Mouse (Mus musculus) E14TG2a.4 (cell line): ENCODE measurements at regions not wholly inside any gene's neighbourhood (a gene's known extent, or its start where the extent isn't known, plus 50 kb on each side); places are given as distances from the start of the nearest gene placed in this dataset.

Experiments
- H3K27me3 ChIP-seq: 2 replicates; pipeline ENCODE4 v1.6.1; 2014; ENCODE audit warnings: low read length, control low read depth; ENCODE audit not compliant: insufficient read depth
- H3K36me3 ChIP-seq: 2 replicates; pipeline ENCODE4 v1.6.1; 2014; ENCODE audit warnings: low read length, control low read depth; ENCODE audit not compliant: insufficient read depth
- H3K4me1 ChIP-seq: replicated peaks from 2 replicates; pipeline ENCODE4 v1.6.1; 2014; ENCODE audit warnings: low read depth, low read length, control low read depth
- H3K4me3 ChIP-seq: replicated peaks from 2 replicates; pipeline ENCODE4 v1.5.1; 2014; ENCODE audit warnings: mild to moderate bottlenecking, low read length
- H3K9me3 ChIP-seq: 2 replicates; pipeline ENCODE4 v1.6.1; 2014; ENCODE audit warnings: low read length, control low read depth
- CTCF ChIP-seq: conservative IDR thresholded peaks from 2 replicates; pipeline ENCODE4 v1.5.1; 2014; ENCODE audit warnings: low read length
- NANOG ChIP-seq: IDR thresholded peaks from 2 replicates; pipeline ENCODE4 v1.6.1; 2014; ENCODE audit warnings: borderline replicate concordance, low read length, mixed read lengths
- POU5F1 ChIP-seq: IDR thresholded peaks from 2 replicates; pipeline ENCODE4 v1.6.1; 2014; ENCODE audit warnings: low read length, borderline replicate concordance

- Histone ChIP-seq H3K4me3 (no peak overlapping the region), H3K27me3 (peaks cover 6% of the 10 kb centered on the region; the same call in 1 of the 2 replicates), H3K36me3 (no peaks in the 10 kb centered on the region), H3K4me1 (peaks cover 25% of the 10 kb centered on the region), H3K9me3 (peaks cover 21% of the 10 kb centered on the region)
- TF ChIP-seq NANOG (peak; percentile 48; the same call in 1 of the 2 replicates), CTCF (no peak), POU5F1 (no peak)
Observed at GRCm38 (mm10) chr2:169272622-169273021, 314.9 kb downstream of the Gm11011 start.

- Histone ChIP-seq H3K4me1 (peaks cover 25% of the 10 kb centered on the region), H3K4me3 (no peak overlapping the region), H3K27me3 (peaks cover 6% of the 10 kb centered on the region; the same call in 1 of the 2 replicates), H3K9me3 (peaks cover 21% of the 10 kb centered on the region), H3K36me3 (no peaks in the 10 kb centered on the region)
- TF ChIP-seq CTCF (0 out of 2 replicates have a peak, but pooled peaks have one; percentile 8), POU5F1 (no peak)
Observed at GRCm38 (mm10) chr2:169272018-169272417, 315.5 kb downstream of the Gm11011 start.

GRCm38 (mm10) chr2:169260636-169261035 is 305.2 kb upstream of the Zfp64 start:
- H3K27me3 ChIP-seq = peaks cover 6% of the 10 kb centered on the region; the same call in 1 of the 2 replicates
- H3K36me3 ChIP-seq = no peaks in the 10 kb centered on the region
- H3K4me3 ChIP-seq = no peak overlapping the region
- H3K9me3 ChIP-seq = no peaks in the 10 kb centered on the region
- no peak for TF ChIP-seq NANOG
- no peak for TF ChIP-seq POU5F1
- TF ChIP-seq CTCF = no peak
- peaks cover 6% of the 10 kb centered on the region; the same call in 1 of the 2 replicates for H3K4me1 ChIP-seq

- H3K4me1 ChIP-seq = no peaks in the 10 kb centered on the region
- H3K4me3 ChIP-seq = no peak overlapping the region
- H3K9me3 ChIP-seq = peaks cover 7% of the 10 kb centered on the region
- H3K36me3 ChIP-seq = no peaks in the 10 kb centered on the region
- no peaks in the 10 kb centered on the region for H3K27me3 ChIP-seq
- TF ChIP-seq POU5F1 (no peak), CTCF (no peak), NANOG (no peak)
Observed at GRCm38 (mm10) chr2:169244572-169244971, 289.2 kb upstream of the Zfp64 start.

GRCm38 (mm10) chr2:169243981-169244380 is 288.6 kb upstream of the Zfp64 start:
- peaks cover 10% of the 10 kb centered on the region for H3K9me3 ChIP-seq
- H3K4me3 ChIP-seq = no peak overlapping the region
- TF ChIP-seq POU5F1 (no peak), CTCF (no peak), NANOG (no peak)
- no peaks in the 10 kb centered on the region for H3K4me1 ChIP-seq
- no peaks in the 10 kb centered on the region for H3K27me3 ChIP-seq
- no peaks in the 10 kb centered on the region for H3K36me3 ChIP-seq

- no peak for TF ChIP-seq NANOG
- no peak for TF ChIP-seq POU5F1
- TF ChIP-seq CTCF = no peak
- Histone ChIP-seq H3K9me3 (peaks cover 5% of the 10 kb centered on the region; the same call in 1 of the 2 replicates), H3K4me1 (0 out of 2 replicates have a peak, but pooled peaks cover 3% of the 10 kb centered on the region), H3K4me3 (no peak overlapping the region), H3K27me3 (0 out of 2 replicates have a peak, but pooled peaks cover 3% of the 10 kb centered on the region), H3K36me3 (no peaks in the 10 kb centered on the region)
Observed at GRCm38 (mm10) chr2:169237856-169238255, 282.5 kb upstream of the Zfp64 start.

GRCm38 (mm10) chr2:169237321-169237720 is 281.9 kb upstream of the Zfp64 start:
- TF ChIP-seq NANOG (no peak), POU5F1 (no peak), CTCF (no peak)
- Histone ChIP-seq H3K4me1 (0 out of 2 replicates have a peak, but pooled peaks cover 3% of the 10 kb centered on the region), H3K27me3 (peaks cover 6% of the 10 kb centered on the region; the same call in 1 of the 2 replicates), H3K4me3 (no peak overlapping the region), H3K9me3 (peaks cover 5% of the 10 kb centered on the region; the same call in 1 of the 2 replicates), H3K36me3 (no peaks in the 10 kb centered on the region)

GRCm38 (mm10) chr2:169234368-169235070 is 279.1 kb upstream of the Zfp64 start:
- no peak overlapping the region for H3K4me3 ChIP-seq
- H3K36me3 ChIP-seq = no peaks in the 10 kb centered on the region
- peaks cover 3% of the 10 kb centered on the region; the same call in 1 of the 2 replicates for H3K9me3 ChIP-seq
- TF ChIP-seq POU5F1 (no peak), NANOG (no peak), CTCF (no peak)
- H3K4me1 ChIP-seq = 0 out of 2 replicates have a peak, but pooled peaks cover 3% of the 10 kb centered on the region
- H3K27me3 ChIP-seq = peaks cover 6% of the 10 kb centered on the region; the same call in 1 of the 2 replicates
